Mouse (Mus musculus) gastrocnemius, adult 2 months (tissue): ENCODE measurements around the gene Nudt8. TPM values are rescaled to one million over a fixed set of nuclear protein-coding genes. Genes with fewer than 3 reads are reported as not detected.
A peak's percentile ranks its signal among the peaks of the same experiment; 100 is the strongest.
"Not testable (repeated sequence)": the region's sequence is repeated elsewhere in the genome, so short reads cannot be mapped to it uniquely, and the experiment has no call there.

ENCODE experiments used
- DNase-seq: peaks from one replicate; pipeline ENCODE4 v3.0.0; 2022
- H3K27ac ChIP-seq: fragments of 200-600 bp; 2 replicates; pipeline ENCODE4 v1.8.1; 2022; ENCODE audit warnings: mild to moderate bottlenecking
- H3K4me3 ChIP-seq: fragments of 200-600 bp; 2 replicates; pipeline ENCODE4 v1.8.1; 2022; ENCODE audit warnings: mild to moderate bottlenecking, moderate library complexity
- CTCF ChIP-seq: fragments of 200-600 bp; IDR thresholded peaks from 2 replicates; pipeline ENCODE4 v1.8.1; 2022; ENCODE audit warnings: antibody characterized with exemption, mild to moderate bottlenecking, moderate library complexity
- intact Hi-C: fragments of 180-260 bp; cut with DNase I; formaldehyde crosslinking; loops from one replicate; pipeline ENCODE4 v1.15.1; 2025
- total RNA-seq, 2 experiments: library from RNA; stranded (reverse); gene quantifications; 2 replicates each; pipeline ENCODE4 v1.2.3; 2021

The Nudt8 gene
- total RNA-seq, 2 experiments from 2014 or later = 19.2 to 31.9 TPM

DNA sequence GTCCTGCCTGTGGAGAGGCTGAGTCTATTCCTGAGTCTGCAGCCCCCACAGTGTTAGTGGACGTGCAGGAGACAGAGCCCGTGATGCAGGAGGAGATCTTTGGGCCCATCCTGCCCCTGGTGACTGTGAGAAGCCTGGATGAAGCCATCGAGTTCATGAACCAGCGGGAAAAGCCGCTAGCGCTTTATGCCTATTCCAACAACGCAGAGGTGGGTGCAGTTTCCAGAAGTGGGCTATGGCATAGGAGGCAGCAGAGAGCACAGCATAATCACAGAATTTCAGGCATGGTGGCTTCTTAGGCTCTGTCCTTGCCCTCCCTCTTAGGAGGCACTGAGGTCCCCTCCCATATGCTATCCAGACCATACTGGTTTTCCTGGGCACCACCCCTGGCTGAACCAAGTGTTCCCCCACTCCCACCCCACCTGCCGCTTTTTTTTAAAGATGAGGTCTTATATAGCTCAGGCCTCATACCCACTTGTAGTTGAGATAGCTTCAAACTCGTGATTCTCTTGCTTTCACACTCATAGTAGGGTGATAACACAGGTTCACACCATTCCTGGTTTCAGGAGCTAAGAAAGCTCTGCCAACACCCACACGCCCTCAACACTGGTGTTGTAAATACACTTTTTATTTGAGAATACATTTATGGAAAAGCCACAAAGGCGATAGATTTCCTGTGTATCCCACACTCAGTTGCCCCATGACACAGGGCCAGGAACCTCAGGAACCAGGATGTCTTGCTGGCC lies 33.9 kb upstream of the Nudt8 start:
- TF ChIP-seq CTCF = no peak
- intact Hi-C loops = no loop called here
- H3K4me3 ChIP-seq = no peak overlapping the region
- H3K27ac ChIP-seq = no peak overlapping the region
- DNase-seq = no peak

GRCm38 (mm10) chr19:3967258-3967657 lies 33.1 kb upstream of the Nudt8 start:
- no peak for TF ChIP-seq CTCF
- H3K4me3 ChIP-seq = no peak overlapping the region
- no peak overlapping the region for H3K27ac ChIP-seq
- no peak for DNase-seq
- intact Hi-C loops = no loop called here

DNA sequence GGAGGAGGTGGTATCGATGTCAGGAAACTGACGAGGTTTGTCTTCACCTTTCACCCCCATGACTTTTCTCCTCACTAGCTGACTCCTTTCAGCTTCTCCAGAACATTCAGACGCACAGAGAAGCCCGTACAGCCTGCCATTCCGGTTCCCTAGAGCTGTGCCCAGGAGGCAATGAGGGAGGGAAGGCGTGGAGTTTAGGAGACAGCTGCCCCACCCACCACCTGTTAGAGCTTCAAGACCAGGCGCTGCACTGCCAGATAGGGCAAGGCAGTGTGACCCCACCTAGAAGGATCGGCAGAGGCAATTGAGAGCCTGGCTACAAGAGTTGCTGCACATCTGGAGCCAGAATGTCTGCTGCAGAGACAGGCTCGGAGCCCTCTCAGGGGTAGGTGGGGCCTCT lies 28.2 kb upstream of the Nudt8 start, which contains the start of gene Aldh3b2:
TSS of gene Aldh3b2 (plus strand) at position 100 of the 400 bp plus-strand sequence.
- no peak for DNase-seq
- Histone ChIP-seq H3K4me3 (no peak within 1 kb of the TSS), H3K27ac (no peak within 1 kb of the TSS)
- intact Hi-C loops = no loop called here
- no peak for TF ChIP-seq CTCF

GRCm38 (mm10) chr19:3974608-3975007 lies 25.8 kb upstream of the Nudt8 start:
- DNase-seq, H3K27ac ChIP-seq, H3K4me3 ChIP-seq, intact Hi-C loops: not testable (repeated sequence)

GRCm38 (mm10) chr19:3975866-3976265 lies 24.5 kb upstream of the Nudt8 start:
- Histone ChIP-seq H3K4me3 (no peak overlapping the region), H3K27ac (no peak overlapping the region)
- intact Hi-C loops = no loop called here
- no peak for DNase-seq
- TF ChIP-seq CTCF = no peak

GRCm38 (mm10) chr19:3980309-3980708 lies 20.1 kb upstream of the Nudt8 start:
- intact Hi-C loops = loop anchor here (2.0 to 10.0 kb wide), 3 partner anchors 34 to 253 kb away; no protein-coding TSS in a partner anchor
- peak; percentile 94 for TF ChIP-seq CTCF
- peak; percentile 76 for DNase-seq

DNA sequence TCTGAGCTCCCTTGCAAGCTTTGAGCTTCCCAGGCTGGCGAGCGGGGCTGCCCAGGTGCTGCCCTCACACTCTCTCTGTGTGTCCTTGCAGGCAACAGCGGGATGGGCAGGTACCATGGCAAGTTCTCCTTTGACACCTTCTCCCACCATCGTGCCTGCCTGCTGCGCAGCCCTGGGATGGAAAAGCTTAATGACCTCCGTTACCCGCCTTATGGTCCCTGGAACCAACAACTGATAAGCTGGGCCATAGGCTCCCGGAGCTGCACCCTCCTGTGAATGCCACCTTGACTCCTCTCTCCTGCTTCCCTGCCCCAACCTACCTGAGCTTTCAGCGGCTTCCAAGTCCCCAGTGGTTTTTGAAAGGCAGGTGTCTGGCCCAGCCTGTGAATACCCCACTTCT lies 19.5 kb upstream of the Nudt8 start:
- DNase-seq = no peak
- no peak overlapping the region for H3K27ac ChIP-seq
- H3K4me3 ChIP-seq = no peak overlapping the region
- intact Hi-C loops = loop anchor here (2.0 to 10.0 kb wide), 3 partner anchors 34 to 254 kb away; no protein-coding TSS in a partner anchor
- TF ChIP-seq CTCF = no peak

More at GRCm38 (mm10) chr19:3980309-3980708, 20.1 kb upstream of the Nudt8 start:
- H3K4me3 ChIP-seq = no peak overlapping the region
- H3K27ac ChIP-seq = no peak overlapping the region

DNA sequence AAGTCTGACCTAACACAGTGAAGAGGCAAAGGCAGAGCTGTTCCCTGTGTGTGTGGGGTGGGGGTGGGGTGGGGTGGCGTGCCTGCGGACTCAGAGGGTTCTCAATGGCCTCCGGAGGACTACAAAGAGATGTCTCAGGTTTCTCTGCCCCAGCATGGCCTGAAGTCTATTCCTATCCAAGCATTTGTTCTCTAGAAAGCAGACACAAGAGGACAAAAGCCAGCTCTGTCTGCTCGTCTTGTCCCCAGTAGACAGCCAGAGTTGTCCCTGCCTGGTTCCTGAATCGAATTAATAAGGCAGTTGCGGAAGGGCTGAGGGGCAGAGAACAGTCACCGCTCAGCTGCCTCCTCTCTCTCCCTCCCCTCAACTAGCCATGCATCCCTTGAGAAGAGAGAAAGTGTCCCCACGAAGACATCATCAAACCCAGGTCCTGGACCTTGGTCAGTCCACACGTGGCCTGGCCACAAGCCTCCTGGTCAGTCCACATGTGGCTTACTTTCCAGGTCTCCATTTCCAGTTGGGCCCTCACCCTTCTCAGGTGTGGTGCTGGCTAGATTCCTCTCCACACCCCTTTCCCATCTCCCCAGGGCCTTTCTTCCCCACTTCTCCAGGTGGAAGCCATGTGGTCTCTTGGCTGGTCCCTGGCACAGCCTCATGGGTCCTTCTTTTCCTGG lies 16.7 kb upstream of the Nudt8 start:
- no peak overlapping the region for H3K4me3 ChIP-seq
- no peak overlapping the region; the same call in 1 of the 2 replicates for H3K27ac ChIP-seq
- no peak for TF ChIP-seq CTCF
- intact Hi-C loops = loop anchor here (5.0 to 10.0 kb wide), 2 partner anchors 199 to 256 kb away; no protein-coding TSS in a partner anchor
- DNase-seq = no peak

DNA sequence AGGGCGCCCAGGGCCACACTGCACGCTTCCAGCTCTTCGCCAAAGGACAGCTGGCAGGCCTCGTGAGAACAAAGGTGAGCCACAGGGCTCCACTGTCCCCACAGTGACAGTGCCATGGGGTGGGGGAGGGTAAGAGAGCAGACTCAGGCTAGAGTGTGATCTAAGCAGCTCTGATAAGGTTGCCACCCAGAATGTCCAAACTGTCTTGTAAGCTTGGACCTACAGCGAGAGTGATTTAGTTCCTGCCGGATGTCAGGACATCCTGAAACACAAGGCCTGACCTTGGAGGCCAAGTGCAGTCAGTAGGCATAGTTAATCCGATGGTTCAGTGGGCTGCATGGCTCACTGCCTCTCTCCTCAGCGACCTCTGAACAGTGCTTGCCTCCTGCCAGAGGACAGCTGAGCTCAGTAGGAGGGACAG lies 15.1 kb upstream of the Nudt8 start:
- no peak for DNase-seq
- peak overlapping the region; percentile 86 for H3K27ac ChIP-seq
- H3K4me3 ChIP-seq = no peak overlapping the region
- no peak for TF ChIP-seq CTCF
- intact Hi-C loops = loop anchor here (10.0 kb wide), 1 partner anchor 200 kb away; no protein-coding TSS in a partner anchor

GRCm38 (mm10) chr19:3986334-3986733 lies 14.0 kb upstream of the Nudt8 start, which contains the start of gene Acy3:
TSS of gene Acy3 (plus strand) at chr19:3986570.
- intact Hi-C loops = loop anchor here (10.0 kb wide), 1 partner anchor 202 kb away; no protein-coding TSS in a partner anchor
- peak within 1 kb of the TSS; percentile 86 for H3K27ac ChIP-seq
- TF ChIP-seq CTCF = no peak
- peak within 1 kb of the TSS; percentile 61 for H3K4me3 ChIP-seq
- DNase-seq = peak; percentile 87

- TF ChIP-seq CTCF = no peak
- intact Hi-C loops = loop anchor here (10.0 kb wide), 1 partner anchor 203 kb away; no protein-coding TSS in a partner anchor
- Histone ChIP-seq H3K4me3 (no peak overlapping the region), H3K27ac (no peak overlapping the region)
- no peak for DNase-seq
These were observed 12.3 kb upstream of the Nudt8 start for GRCm38 (mm10) chr19:3988066-3988465.

DNA sequence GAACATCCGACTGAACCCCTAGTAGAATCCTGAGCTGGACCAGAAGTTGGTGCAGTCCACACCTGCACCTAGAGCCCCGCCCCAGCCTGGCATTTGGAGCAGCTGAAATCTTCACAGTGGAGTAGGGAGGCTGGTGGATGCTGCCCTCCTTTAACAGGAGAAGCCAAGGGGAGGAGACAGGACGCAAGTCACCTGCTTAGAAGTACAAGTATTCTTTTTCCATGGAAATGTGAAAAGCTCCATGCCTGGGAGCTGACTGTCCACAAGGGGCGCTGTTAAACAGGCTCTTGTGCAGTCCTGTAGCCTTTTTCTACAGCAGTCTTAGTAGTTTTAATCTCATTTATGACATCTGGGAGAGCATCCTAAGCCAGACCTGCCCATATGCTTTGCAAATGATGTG lies 11.6 kb upstream of the Nudt8 start:
- intact Hi-C loops = loop anchor here (10.0 kb wide), 1 partner anchor 204 kb away; no protein-coding TSS in a partner anchor
- Histone ChIP-seq H3K4me3 (no peak overlapping the region), H3K27ac (no peak overlapping the region)
- no peak for DNase-seq
- TF ChIP-seq CTCF = peak; percentile 20; the same call in 1 of the 2 replicates

DNA sequence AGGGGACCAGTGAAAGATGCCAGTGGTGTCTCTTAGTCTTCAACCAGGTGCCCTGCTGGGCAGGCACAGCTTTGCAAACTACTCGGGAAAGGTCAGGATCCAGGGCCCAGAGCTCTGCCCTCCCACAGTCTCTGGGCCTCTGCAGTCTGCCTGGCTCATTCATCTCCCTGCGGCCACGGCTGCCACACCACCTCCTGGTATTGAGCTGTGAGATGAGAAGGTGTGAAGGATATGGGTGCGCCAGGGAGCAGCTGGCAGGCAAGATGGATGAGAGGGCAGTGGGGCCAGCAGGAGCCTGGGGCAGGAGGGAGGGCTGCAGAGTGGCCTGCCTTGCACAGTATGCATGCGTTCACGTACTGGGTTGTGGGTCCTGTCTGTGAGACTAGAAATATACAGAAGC lies 9.6 kb upstream of the Nudt8 start:
- intact Hi-C loops = no loop called here
- peak; percentile 71 for DNase-seq
- no peak for TF ChIP-seq CTCF
- Histone ChIP-seq H3K27ac (peak overlapping the region; percentile 48), H3K4me3 (no peak overlapping the region)
